Mouse (Mus musculus) CH12F3 (cell line): Measurements from ENCODE around the gene Tlk2.

ENCODE experiments used
- in situ Hi-C: fragments of 300-500 bp; cut with MboI; formaldehyde crosslinking; loops from 2 replicates; pipeline ENCODE4 v1.14.3; 2020; ENCODE audit warnings: low sequenced_read_pairs

The Tlk2 gene

DNA sequence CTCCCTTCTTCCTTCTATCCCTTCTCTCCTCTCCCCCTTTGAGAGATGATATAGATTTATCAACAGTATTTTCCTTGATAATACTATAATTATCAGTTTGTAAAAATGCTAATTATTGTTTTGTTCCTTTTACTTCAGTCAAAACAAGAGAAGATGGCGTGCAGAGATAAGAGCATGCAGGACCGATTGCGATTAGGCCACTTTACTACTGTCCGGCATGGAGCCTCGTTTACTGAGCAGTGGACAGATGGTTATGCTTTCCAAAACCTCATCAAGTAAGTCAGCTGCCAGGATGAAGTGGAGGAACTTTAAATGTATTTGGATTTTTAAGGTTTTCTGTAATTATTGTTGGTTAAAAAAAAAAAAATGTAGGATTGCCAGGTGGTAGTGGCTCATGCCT lies 68.7 kb downstream of the Tlk2 start:
- in situ Hi-C loops = no loop called here

DNA sequence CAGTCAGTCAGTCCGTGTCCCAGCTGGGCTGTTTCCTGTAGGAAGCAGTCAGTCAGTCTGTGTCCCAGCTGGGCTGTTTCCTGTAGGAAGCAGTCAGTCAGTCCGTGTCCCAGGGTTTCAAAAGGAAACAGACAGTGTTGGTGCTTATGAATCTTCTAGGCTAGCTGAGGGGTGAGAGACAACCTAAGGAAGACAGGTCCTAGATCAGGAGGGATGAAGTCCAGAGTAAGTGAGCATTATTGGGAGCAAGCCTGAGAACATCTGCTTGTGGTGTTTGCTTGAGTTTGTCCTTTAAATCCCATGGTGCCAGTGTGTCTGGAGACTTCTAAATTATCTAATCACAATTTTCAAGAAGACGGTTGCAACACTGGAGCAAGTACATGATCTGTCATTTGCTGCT lies 81.1 kb downstream of the Tlk2 start:
- in situ Hi-C loops = no loop called here

DNA sequence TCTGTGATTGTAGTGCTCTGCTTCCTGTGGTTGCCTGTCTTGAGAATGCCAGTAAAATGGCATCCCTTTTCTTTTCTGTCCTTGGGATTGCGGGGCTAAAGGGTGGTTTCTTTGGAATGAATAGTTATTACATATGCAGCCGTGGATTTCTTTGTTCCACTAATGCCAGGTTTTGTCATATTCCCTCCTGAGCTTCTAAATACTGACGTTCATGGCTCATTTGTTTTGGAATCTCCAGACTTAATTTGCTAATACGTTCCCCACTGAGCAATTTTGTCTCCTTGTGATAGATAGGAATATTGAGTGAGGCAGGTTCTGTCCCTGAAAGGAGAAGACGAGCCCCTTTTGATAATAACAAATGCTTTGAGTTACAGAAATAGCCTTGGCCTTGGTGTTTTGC lies 82.5 kb downstream of the Tlk2 start:
- in situ Hi-C loops = no loop called here

DNA sequence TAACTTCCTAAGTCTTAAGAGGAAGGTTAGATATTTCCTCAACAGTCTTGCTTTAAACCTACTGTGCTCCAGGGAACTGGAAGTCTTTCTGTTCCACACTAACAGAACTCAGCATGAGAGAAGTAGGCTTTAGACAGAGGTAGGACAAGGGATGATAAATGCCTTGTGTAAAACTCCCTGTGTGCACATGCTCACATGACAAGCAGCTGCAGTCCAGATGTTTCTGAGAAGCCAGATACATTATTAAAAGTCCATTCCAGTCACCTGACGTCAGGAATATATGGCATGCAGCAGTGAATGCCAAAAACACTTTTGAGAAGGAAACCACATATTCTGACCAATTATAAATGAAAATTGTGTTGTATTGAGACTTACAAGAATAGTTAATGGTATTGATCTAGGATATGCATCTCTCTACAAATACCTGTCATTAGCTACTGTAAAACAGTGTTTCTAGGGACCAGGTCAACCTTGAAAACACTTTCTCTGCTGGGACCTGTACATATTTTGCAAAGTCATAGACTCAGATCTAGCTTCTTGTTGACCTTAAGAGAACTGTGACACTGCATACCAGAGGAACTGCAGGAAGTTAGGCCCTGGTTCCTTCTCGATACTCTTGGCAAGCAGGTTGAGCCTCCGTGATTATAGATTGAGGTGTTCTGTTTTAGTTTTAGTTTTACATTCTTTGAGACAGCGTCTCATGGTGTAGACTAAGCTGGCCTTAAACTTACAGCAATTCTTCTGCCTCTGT lies 83.2 kb downstream of the Tlk2 start:
- in situ Hi-C loops = no loop called here

DNA sequence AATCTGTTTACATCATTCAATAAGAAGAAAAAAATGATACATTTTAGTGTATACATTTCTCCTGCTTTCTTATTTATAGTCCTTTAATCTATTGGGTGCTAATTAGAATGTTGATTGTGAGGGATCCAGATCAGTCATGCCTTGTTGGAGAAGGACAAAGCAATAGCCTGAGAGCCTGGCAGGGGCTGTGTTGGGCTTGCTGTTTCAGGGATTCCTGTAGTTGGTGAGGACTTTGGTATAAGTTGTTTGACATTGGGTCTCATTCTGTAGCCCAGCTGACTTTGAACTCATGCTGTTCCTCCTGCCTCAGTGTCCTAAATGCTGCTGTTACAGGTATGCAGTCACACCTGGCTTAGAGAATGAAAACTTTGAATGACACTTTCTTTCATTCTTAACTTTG lies 85.9 kb downstream of the Tlk2 start:
- in situ Hi-C loops = no loop called here

DNA sequence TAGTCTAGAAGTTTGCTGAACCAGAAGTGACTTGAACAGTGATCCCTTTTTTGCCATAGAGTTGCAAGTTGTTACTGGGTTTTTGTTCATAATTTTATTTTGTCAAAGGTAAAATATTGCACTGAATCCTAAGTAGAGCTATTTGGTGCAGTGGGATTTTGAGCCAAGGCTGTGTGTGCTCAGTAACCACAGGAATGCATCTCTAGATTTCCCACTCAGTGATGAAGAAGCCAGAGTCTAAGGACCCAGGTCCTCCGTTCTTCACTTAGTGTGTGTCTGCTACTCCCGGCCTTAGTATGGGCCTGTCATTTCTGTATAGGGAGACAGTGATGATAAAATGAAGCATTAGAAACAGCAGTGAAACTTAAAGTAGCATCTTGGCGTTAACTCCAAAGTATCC lies 86.4 kb downstream of the Tlk2 start:
- in situ Hi-C loops = no loop called here

DNA sequence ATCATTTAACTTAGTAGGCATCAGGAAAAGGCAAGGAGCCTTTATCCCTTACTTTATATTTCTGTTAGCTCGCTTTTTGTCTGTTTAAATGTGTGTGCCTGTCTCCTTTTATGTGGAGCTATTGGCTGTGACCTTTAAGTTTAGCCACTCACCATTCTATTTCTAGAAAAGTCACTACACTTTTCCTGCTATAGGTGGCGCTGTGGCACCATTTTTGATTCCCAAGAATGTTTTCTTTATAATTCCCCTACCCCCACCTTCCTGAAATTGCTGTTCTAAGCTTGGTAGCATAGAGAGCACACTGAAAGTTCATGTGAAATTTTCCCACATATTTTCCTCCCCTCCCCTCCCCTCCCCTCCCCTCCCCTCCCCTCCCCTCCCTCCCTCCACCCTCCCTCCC lies 91.5 kb downstream of the Tlk2 start:
- in situ Hi-C loops = no loop called here

DNA sequence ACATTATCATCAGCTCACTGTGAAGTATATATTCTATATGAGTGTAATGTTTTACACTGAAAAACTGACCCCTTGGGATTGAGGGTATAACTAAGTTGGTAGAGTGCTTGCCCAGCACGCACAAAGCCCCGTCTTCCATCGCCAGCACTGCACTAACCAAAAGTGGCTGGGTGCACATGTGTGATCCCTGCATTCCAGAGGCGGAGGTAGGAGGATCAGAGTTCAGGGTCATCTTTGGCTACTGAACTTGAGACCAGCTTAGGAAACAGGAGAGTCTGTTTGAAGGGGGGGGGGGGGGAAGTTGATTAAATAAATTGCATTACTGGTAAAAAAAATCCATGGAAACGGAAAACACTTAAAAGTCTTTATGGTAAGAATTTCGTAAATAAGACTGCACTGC lies 101.8 kb downstream of the Tlk2 start:
- in situ Hi-C loops = no loop called here

DNA sequence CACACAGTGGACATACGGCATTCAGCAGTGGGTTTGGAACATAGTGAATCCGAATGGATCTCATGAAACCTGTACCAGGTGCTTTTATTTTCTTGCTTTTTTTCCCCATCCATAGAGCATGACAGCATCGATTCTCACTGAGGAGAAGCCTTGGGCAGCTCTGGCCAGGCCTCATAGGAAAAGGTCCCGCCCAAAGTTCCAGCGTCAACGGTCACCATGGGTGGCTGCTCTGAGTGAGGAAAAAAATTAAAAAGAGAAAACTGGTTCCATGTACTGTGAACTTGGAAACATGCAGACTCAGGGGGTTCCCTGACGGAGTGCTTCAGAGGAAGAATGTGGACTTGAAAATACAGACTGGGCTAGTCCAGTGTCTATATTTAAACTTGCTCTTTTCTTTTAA lies 102.7 kb downstream of the Tlk2 start:
- in situ Hi-C loops = no loop called here

DNA sequence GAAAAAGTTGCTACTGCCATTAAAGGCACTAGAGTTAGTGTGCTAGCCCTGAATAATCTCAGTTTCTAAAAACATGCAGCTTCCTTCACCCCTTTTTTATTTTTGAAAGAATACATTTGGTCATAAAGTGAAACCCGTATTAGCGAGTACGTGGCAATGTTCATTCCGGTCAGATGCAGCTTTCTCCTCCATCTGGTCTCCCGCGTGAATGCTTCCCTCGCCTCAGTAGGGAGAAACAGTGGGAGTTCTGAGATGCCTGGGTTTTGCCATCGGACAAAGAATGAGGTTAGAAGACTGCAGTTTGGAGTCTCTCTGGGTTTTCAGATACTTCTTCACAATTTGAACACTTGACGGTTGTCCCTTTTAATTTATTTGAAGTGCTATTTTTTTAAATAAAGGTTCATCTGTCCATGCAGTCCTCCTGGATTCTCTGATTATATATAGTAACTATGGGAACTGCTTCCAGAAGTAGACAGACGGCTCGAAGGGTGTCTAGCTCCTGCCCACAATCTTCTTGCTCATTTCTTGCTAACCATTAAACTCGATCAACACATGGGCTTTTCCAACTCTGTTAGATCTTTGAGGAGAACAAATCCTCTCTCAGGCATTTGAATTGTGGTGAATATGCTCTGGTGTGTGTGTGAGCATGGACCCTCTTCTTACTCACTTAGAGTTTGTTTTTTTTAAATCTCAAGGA lies 103.3 kb downstream of the Tlk2 start:
- in situ Hi-C loops = no loop called here

DNA sequence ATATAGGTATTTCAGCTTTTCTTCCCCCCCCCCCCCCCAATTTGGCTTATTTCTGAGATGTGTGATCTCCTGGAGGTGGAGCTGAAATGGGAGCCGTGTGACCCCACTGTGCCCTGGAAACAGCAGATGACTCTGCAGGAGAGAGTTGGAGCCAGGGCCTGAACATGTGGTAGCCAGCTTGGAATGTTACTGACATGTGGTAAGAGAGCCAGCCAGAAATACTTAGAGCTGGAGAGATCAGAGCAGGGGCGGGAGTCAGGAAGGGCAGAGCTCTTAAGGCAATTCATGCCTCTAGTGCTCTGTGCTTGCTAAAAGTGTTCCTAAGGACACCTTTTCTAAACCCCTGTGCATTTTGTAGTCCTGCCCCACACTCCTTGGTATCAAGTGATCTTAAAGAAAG lies 103.9 kb downstream of the Tlk2 start:
- in situ Hi-C loops = no loop called here

DNA sequence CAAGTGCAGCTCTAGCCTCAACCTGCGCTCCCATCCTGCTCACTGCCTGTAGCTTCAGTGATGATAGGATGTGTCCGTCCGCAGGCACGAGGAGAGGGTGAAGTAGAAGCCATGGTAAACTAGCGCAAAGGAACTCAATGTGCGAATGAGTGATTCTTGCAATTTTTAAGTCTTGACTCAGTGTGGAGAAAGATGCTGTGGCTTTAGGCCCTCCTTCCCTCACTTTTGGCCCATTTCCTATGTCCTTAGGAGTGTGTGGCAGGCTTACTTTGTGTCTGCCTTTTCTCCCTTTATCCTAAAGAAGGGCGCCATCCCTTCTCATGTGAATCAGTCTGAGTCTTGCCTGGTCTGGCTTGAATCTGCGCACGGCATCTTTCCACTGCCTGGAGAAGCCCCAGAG lies 104.4 kb downstream of the Tlk2 start:
- in situ Hi-C loops = no loop called here

DNA sequence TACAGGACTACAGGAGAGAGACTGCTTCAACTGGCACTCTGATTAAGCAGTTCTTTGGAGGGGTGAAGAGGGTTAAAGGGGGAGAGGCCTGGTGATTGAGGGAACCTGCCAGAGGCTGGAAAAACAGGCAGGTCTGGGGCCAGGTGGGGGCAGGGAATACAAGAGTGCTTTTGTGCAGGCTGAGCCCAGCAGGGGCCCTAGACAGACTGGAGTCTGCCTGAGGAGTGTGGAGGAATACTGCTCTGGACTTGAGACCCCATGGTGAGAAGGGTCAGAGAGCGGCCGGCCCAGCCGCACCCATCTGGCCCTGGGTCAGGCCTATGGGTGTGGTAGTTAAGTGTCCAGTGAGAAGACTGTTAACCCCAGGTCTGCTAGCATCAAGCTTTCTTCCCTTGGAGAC lies 107.1 kb downstream of the Tlk2 start:
- in situ Hi-C loops = no loop called here

DNA sequence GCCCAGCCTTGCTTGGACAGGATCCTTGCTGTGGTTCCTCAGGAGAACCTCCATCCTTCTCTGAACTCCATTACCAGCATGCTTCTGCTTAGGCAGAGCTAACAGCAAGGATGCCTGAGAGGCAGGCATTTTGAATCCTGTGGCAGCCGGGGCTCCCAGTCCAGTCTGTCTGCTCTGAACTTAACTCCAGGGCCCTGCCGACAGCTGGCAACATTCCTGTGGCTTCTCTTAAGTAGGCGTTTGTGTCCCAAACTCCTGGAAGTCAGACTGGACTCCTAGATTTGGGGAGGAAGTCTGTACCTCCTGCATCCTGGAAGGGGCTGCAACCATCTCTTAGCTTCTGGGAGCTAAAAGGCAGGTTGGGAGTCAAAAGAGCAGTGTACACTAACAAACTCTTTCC lies 110.8 kb downstream of the Tlk2 start:
- in situ Hi-C loops = no loop called here

DNA sequence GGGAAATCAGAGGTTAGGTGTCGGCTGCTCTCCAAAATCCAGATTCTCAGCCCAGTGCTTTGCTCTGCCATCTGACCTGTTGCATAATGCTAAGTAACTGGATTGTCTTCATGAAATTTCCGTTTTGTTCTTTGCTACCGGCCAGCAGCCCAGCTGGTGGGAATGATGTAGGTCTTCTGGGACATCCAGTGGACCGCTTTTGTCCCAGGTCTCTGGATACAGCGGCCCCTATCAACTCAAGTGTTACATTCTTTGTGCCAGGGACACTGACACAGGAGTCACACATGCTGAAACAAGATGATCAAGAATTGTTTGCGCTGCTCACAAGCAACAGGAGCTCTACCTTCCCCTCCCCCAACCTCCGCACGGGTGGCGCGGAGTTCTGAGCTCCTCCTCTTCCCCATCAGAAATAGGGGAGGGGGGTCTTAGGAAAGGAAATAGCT lies 113.1 kb downstream of the Tlk2 start:
- in situ Hi-C loops = no loop called here

DNA sequence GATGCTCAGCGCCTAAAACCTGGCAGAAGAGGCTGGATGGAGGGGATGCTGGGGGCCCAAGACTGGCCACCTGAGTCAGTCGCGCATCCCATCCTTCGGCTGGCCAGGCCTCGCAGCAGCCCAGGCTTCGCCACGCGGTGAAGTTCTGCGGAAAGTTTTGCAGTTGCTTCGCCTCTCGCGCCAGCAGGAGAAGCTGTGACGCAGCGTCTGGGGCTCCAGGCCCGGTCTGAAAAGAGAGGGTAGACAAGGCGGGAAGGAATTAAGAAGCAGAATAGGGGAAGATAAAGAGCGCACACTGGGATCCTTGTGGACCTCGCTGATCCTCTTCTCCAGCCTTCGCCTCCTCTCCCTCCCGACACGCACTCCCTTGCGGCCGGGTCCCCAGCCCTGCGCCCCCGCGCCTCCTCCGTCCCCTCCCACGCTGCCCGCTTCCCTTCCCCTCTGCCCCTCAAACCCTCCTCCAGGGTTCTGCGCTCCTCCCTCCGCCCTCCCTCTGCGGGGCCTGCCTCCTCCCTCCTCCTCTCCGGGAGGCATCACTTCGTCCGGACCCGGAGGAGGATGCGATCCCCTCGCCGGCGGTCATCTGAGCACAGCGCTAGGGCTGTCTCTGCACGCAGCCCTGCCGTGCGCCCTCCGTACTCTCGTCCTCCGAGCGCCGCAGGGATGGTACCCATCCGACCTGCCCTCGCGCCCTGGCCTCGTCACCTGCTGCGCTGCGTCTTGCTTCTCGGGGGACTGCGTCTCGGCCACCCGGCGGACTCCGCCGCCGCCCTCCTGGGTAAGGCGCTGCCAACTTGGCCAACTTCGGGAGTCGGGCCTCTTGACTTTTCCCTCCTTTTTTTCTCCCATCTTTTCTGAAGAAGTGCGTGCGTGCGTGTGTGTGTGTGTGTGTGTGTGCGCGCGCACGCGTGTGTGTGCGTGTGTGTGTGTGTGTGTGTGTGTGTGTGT lies 113.8 kb downstream of the Tlk2 start, which contains the start of gene Mrc2:
Gene Mrc2 (plus strand): TSS at position 520 of the 948 bp plus-strand sequence.
- in situ Hi-C loops = no loop called here

DNA sequence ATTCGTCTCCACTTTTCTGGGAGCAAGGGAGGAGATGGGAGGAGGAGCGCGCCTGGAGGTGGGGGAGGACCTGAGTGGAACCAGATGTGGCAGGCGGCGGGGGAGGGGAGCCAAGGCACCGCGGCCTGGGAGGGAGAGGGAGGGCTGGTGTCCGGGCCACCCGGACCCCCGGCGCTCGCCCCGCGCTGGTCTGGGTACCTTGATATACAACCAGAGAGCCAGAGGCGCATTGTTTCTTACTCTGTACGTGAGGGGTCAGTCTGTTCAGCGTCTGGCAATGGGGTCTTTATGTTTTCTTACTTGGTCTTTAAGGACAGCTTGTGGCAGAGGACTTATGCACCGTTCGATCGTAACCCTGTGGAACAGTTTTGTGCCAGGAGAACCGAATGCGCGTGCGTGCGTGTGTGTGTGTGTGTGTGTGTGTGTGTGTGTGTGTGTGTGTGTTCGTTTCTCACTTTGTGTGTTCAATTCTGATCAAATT lies 114.5 kb downstream of the Tlk2 start:
- in situ Hi-C loops = no loop called here

DNA sequence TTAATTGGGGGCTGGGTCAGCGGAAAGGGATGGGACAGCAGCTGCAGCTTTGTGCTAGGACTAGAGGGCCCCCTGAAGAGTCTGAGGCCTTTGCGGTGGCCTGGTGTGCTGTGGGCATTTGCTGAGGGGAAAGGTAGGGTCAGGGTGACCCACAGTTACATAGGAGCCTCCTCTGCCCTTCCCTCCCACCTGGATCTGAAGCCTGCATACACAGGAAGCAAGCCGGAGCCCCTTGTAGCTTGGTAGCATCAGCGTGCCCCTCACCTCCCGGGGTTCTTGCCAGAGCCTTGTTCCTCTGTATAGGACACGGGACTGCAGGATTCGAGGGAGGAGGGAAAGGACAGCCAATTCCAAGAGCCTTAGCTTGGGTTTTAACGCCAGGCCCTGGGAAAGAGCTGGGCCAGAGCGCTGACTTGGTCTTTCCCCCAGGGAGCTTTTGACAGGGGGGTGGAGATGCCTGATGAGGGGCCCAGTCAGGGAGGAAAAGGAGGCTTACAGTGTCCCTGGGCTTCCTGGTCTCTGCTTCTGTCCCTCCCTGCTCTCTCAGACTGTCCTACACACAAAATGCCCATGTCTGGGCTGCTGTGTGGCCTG lies 115.4 kb downstream of the Tlk2 start:
- in situ Hi-C loops = no loop called here

DNA sequence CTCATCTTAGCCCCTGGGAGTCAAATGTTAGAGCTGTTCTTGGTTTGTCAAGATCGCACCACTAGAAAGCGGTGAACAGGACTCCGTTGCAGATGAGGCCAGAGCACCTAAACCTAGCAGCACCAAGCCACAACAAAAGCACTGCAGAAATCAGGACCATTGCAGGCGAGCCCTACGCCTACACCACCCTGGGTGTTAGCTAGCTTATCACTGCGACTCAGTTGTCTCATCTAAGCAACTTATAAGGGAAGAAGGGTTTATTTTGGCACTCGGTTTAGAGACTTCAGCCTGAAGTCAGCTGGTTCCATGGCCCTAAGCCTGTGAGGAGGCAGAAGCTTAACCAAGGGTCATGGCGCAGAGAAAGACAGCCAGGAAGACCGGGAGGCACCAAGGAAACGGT lies 117.5 kb downstream of the Tlk2 start:
- in situ Hi-C loops = no loop called here

DNA sequence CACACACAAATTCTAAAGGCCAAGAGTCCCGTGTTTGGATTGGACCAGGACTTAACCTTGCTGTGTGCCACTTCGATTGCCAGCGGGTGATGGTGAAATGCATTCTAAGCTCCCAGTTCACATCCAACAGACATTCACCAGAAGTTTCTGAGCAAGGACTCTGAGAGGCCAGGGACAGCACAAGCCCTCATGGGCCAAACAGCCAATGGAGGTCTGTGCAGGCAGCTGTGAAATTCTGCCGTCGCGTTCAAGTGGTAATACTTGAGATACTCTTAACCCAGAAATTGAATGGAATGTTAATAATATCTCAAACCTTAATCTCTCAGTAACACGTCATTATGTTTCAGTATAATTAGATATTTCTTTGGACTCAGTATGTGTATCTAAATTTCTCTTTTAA lies 131.6 kb downstream of the Tlk2 start:
- in situ Hi-C loops = no loop called here
